ENCODE assay signal across 9 mouse cellular contexts in genomic region chr9:96235477-96235876, GRCm38 (mm10).
"Had no signal": no experiment of that assay in that cellular context is flagged by ENCODE, and none has a peak within 500 bp of the region (broad histone marks: within the 10 kb centered on the region; RNA-seq: fewer than 3 reads in every experiment).

No protein-coding gene starts in this region.

- DNase-seq: kidney, adult 9 months; kidney, postnatal 36 days; layer of hippocampus, adult 9-11 months; layer of hippocampus, postnatal 36 days; liver; liver, embryonic 13.5 days; liver, postnatal 0 days; right cerebral cortex, postnatal 14 days; thymus, postnatal 36 days had no signal
